Mouse (Mus musculus): ENCODE data around the gene Rhoj. TPM values are rescaled to one million over a fixed set of nuclear protein-coding genes. Genes with fewer than 3 reads are reported as not detected.

The Rhoj gene
- total and polyA plus RNA-seq, 2 experiments from 2014 or later = 13.3 to 17.5 TPM

- Histone ChIP-seq H3K4me1 (ENCODE audit: insufficient read depth, low read length) (no peaks in the 10 kb centered on the region), H3K36me3 (ENCODE audit: insufficient read depth, low read length) (no peaks in the 10 kb centered on the region), H3K9ac (replicated peaks; ENCODE audit: low read length, poor library complexity, severe bottlenecking) (no peak overlapping the region), H3K27me3 (ENCODE audit: insufficient read depth, low read length) (no peaks in the 10 kb centered on the region), H3K4me2 (ENCODE audit: low read depth, low read length, poor library complexity, severe bottlenecking) (no peak overlapping the region), H3K4me3 (ENCODE audit: low read depth, low read length) (no peak overlapping the region), H3K9me3 (ENCODE audit: low read length) (no peaks in the 10 kb centered on the region), H3K27ac (ENCODE audit: low read depth, low read length) (no peak overlapping the region)
- TF ChIP-seq CTCF (IDR thresholded peaks at IDR 0.05) = no peak
- ATAC-seq (ENCODE audit: low FRiP score) (no peak), DNase-seq (ENCODE audit: low spot score) (no peak)
- WGBS = 60% methylated on average over 2 of the region's 2 CpGs
These were observed 51.4 kb downstream of the Rhoj start for GRCm38 (mm10) chr12:75359500-75359899.

- no peak for TF ChIP-seq CTCF (IDR thresholded peaks at IDR 0.05)
- H3K9ac ChIP-seq (replicated peaks; ENCODE audit: low read length, poor library complexity, severe bottlenecking) = no peak overlapping the region
- H3K4me3 ChIP-seq (ENCODE audit: low read depth, low read length) = no peak overlapping the region
- no peaks in the 10 kb centered on the region for H3K27me3 ChIP-seq (ENCODE audit: insufficient read depth, low read length)
- no peak for ATAC-seq (ENCODE audit: low FRiP score)
- H3K4me1 ChIP-seq (ENCODE audit: insufficient read depth, low read length) = no peaks in the 10 kb centered on the region
- WGBS = 70% methylated on average over 5 of the region's 5 CpGs
- no peaks in the 10 kb centered on the region for H3K9me3 ChIP-seq (ENCODE audit: low read length)
- no peak overlapping the region for H3K27ac ChIP-seq (ENCODE audit: low read depth, low read length)
- H3K36me3 ChIP-seq (ENCODE audit: insufficient read depth, low read length) = no peaks in the 10 kb centered on the region
- DNase-seq (ENCODE audit: low spot score) = peak; percentile 11
- H3K4me2 ChIP-seq (ENCODE audit: low read depth, low read length, poor library complexity, severe bottlenecking) = no peak overlapping the region
These were observed 51.9 kb downstream of the Rhoj start for GRCm38 (mm10) chr12:75359921-75360482.

GRCm38 (mm10) chr12:75362456-75362855 is 54.3 kb downstream of the Rhoj start:
- Histone ChIP-seq H3K4me1 (ENCODE audit: insufficient read depth, low read length) (no peaks in the 10 kb centered on the region), H3K27ac (ENCODE audit: low read depth, low read length) (no peak overlapping the region), H3K27me3 (ENCODE audit: insufficient read depth, low read length) (no peaks in the 10 kb centered on the region), H3K4me3 (ENCODE audit: low read depth, low read length) (no peak overlapping the region), H3K9ac (replicated peaks; ENCODE audit: low read length, poor library complexity, severe bottlenecking) (no peak overlapping the region), H3K9me3 (ENCODE audit: low read length) (no peaks in the 10 kb centered on the region), H3K4me2 (ENCODE audit: low read depth, low read length, poor library complexity, severe bottlenecking) (0 out of 2 replicates have a peak overlapping the region, but pooled peaks have one; percentile 4), H3K36me3 (ENCODE audit: insufficient read depth, low read length) (no peaks in the 10 kb centered on the region)
- no peak for ATAC-seq (ENCODE audit: low FRiP score)
- 84% methylated on average over 16 of the region's 16 CpGs for WGBS
- DNase-seq (ENCODE audit: low spot score) = no peak
- no peak for TF ChIP-seq CTCF (IDR thresholded peaks at IDR 0.05)

GRCm38 (mm10) chr12:75364416-75364815 is 56.3 kb downstream of the Rhoj start:
- DNase-seq (ENCODE audit: low spot score) = no peak
- Histone ChIP-seq H3K9me3 (ENCODE audit: low read length) (no peaks in the 10 kb centered on the region), H3K4me1 (ENCODE audit: insufficient read depth, low read length) (no peaks in the 10 kb centered on the region), H3K27ac (ENCODE audit: low read depth, low read length) (no peak overlapping the region), H3K27me3 (ENCODE audit: insufficient read depth, low read length) (no peaks in the 10 kb centered on the region), H3K9ac (replicated peaks; ENCODE audit: low read length, poor library complexity, severe bottlenecking) (no peak overlapping the region), H3K36me3 (ENCODE audit: insufficient read depth, low read length) (no peaks in the 10 kb centered on the region), H3K4me3 (ENCODE audit: low read depth, low read length) (no peak overlapping the region), H3K4me2 (ENCODE audit: low read depth, low read length, poor library complexity, severe bottlenecking) (no peak overlapping the region)
- TF ChIP-seq CTCF (IDR thresholded peaks at IDR 0.05) = no peak
- WGBS = 97% methylated on average over 4 of the region's 4 CpGs
- no peak for ATAC-seq (ENCODE audit: low FRiP score)

- DNase-seq (ENCODE audit: low spot score) (no peak), ATAC-seq (ENCODE audit: low FRiP score) (no peak)
- Histone ChIP-seq H3K4me1 (ENCODE audit: insufficient read depth, low read length) (no peaks in the 10 kb centered on the region), H3K36me3 (ENCODE audit: insufficient read depth, low read length) (no peaks in the 10 kb centered on the region), H3K9me3 (ENCODE audit: low read length) (no peaks in the 10 kb centered on the region), H3K27me3 (ENCODE audit: insufficient read depth, low read length) (no peaks in the 10 kb centered on the region), H3K4me3 (ENCODE audit: low read depth, low read length) (no peak overlapping the region), H3K4me2 (ENCODE audit: low read depth, low read length, poor library complexity, severe bottlenecking) (no peak overlapping the region), H3K27ac (ENCODE audit: low read depth, low read length) (no peak overlapping the region), H3K9ac (replicated peaks; ENCODE audit: low read length, poor library complexity, severe bottlenecking) (no peak overlapping the region)
- 82% methylated on average over 14 of the region's 14 CpGs for WGBS
- TF ChIP-seq CTCF (IDR thresholded peaks at IDR 0.05) = no peak
These were observed 57.6 kb downstream of the Rhoj start for GRCm38 (mm10) chr12:75365621-75366124.

- Histone ChIP-seq H3K9me3 (ENCODE audit: low read length) (no peaks in the 10 kb centered on the region), H3K36me3 (ENCODE audit: insufficient read depth, low read length) (no peaks in the 10 kb centered on the region), H3K27me3 (ENCODE audit: insufficient read depth, low read length) (no peaks in the 10 kb centered on the region), H3K9ac (replicated peaks; ENCODE audit: low read length, poor library complexity, severe bottlenecking) (no peak overlapping the region), H3K4me2 (ENCODE audit: low read depth, low read length, poor library complexity, severe bottlenecking) (no peak overlapping the region), H3K4me3 (ENCODE audit: low read depth, low read length) (no peak overlapping the region), H3K4me1 (ENCODE audit: insufficient read depth, low read length) (no peaks in the 10 kb centered on the region), H3K27ac (ENCODE audit: low read depth, low read length) (no peak overlapping the region)
- ATAC-seq (ENCODE audit: low FRiP score) (no peak), DNase-seq (ENCODE audit: low spot score) (no peak)
- no peak for TF ChIP-seq CTCF (IDR thresholded peaks at IDR 0.05)
- WGBS = 93% methylated on average over 6 of the region's 6 CpGs
These were observed 59.2 kb downstream of the Rhoj start for GRCm38 (mm10) chr12:75367371-75367770.

Measured in midbrain, postnatal 0 days (tissue).